Mouse (Mus musculus) thymus, adult 2 months (tissue): ENCODE measurements around the gene Enox1. TPM values are rescaled to one million over a fixed set of nuclear protein-coding genes. Genes with fewer than 3 reads are reported as not detected.

Experiments used
- DNase-seq: peaks from one replicate; pipeline ENCODE4 v3.0.0; 2021
- H3K27ac ChIP-seq: fragments of 200-500 bp; 2 replicates; pipeline ENCODE4 v1.5.1; 2012; ENCODE audit warnings: low read length, control low read depth; ENCODE audit not compliant: control insufficient read depth, insufficient read depth
- H3K27me3 ChIP-seq: fragments of 200-500 bp; 2 replicates; pipeline ENCODE4 v1.6.1; 2012; ENCODE audit warnings: mild to moderate bottlenecking, low read length, moderate library complexity, mixed read lengths; ENCODE audit not compliant: control insufficient read depth, insufficient read depth
- H3K36me3 ChIP-seq: fragments of 200-500 bp; 2 replicates; pipeline ENCODE4 v1.6.1; 2012; ENCODE audit warnings: mild to moderate bottlenecking, low read length, moderate library complexity; ENCODE audit not compliant: control insufficient read depth, insufficient read depth
- H3K4me1 ChIP-seq: fragments of 200-500 bp; replicated peaks from 2 replicates; pipeline ENCODE4 v1.6.1; 2012; ENCODE audit warnings: low read length; ENCODE audit not compliant: control insufficient read depth, insufficient read depth
- H3K4me3 ChIP-seq: fragments of 200-500 bp; 2 replicates; pipeline ENCODE4 v1.5.1; 2012; ENCODE audit warnings: mild to moderate bottlenecking, low read length, control low read depth, moderate library complexity; ENCODE audit not compliant: control insufficient read depth, insufficient read depth
- CTCF ChIP-seq: fragments of 200-500 bp; IDR thresholded peaks from 2 replicates; pipeline ENCODE4 v1.5.1; 2012; ENCODE audit warnings: mild to moderate bottlenecking, control low read depth, low read length, moderate library complexity, borderline replicate concordance; ENCODE audit not compliant: control insufficient read depth, poor library complexity, insufficient read depth; ENCODE audit errors: extremely low read depth
- POLR2A ChIP-seq: fragments of 200-500 bp; IDR thresholded peaks from 2 replicates; pipeline ENCODE4 v1.6.1; 2012; ENCODE audit warnings: mild to moderate bottlenecking, low read length, control low read depth, moderate library complexity; ENCODE audit not compliant: control insufficient read depth, poor library complexity, insufficient read depth; ENCODE audit errors: extremely low read depth
- WGBS: fragments of 180-500 bp; shearing (Covaris S2); methylation state at CpG from one replicate; pipeline ENCODE4 v1.1.7; 2018; 5-methylcytosine and 5-hydroxymethylcytosine counted together
- polyA plus RNA-seq: library from polyadenylated mRNA; depleted of rRNA; stranded (reverse); fragments of >200 nt; gene quantifications from 2 replicates; pipeline ENCODE4 v1.2.3, GENCODE M21; 2012

Gene Enox1
- polyA plus RNA-seq, 1 experiment = 0.38 TPM

DNA sequence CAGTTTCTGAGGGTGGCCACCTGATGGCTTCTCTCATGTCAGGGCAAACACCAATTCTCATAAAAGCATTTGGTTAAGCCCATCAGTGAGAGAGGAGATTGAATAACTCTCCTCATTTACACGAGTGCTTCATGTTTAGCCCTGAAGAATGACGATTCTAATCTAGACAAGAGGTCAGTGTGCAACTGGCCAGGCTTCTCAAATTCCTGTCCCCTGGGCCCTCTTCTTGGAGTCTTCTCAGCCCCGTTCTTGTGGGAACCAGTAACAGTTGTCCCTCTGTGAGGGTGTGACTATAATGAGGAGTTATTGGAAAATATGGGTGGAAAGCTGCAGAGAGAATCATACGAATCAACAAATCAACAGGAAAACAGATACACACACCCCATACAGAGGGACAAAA is 103.5 kb downstream of the Enox1 start:
- 92% methylated on average over 4 of the region's 4 CpGs for WGBS
- H3K36me3 ChIP-seq = no peaks in the 10 kb centered on the region
- no peak for DNase-seq

DNA sequence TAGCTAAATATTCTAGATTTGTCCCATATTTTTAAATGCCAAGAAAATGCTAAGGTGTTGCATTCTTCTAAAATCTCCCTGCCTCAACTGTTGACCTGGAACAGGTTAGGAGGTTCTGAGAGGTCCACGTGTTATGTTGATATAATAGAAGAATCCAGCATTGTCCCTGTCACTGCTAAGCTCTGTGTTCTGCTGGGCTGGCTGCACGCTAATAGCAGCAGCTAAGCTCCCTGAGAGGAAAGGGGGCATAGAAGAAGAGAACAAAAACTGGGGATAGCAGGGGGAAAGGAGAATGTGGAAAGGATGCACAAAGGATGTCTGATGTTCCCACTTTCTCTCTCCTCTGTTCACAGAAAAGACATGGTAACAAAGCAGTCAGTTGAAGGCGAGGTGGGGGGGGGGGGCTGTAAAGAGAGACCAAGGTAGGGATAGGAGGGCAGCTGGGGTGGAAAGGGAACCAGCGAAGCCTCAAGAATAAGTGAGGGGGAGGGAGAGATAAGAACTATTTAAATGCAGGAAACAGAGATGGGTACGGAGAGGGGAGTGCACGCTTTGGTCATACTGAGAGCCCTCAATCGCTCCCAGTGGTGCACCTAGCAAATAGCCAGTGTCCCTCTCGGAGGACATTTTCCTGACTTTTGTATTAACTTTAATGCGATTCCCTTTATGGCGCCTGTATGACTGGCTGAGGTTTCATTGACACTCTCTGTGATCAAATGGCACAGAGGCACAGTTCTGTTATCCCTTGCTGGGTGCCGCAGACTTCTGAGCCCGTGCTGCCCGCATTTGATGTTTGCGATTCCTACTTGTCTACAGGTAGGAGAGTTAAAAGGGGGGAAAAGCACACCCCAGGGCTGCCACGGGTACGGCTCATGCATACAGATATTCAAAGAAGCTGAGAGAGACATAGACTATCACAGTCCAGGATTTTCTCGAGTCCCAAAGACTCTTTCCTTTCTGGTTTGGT is 110.5 kb downstream of the Enox1 start:
- no peaks in the 10 kb centered on the region for H3K36me3 ChIP-seq

More for the DNA sequence above, 103.5 kb downstream of the Enox1 start:
- Histone ChIP-seq H3K4me1 (no peaks in the 10 kb centered on the region), H3K27me3 (no peaks in the 10 kb centered on the region), H3K27ac (no peak overlapping the region), H3K4me3 (no peak overlapping the region)
- no peak for TF ChIP-seq POLR2A
- TF ChIP-seq CTCF = no peak

DNA sequence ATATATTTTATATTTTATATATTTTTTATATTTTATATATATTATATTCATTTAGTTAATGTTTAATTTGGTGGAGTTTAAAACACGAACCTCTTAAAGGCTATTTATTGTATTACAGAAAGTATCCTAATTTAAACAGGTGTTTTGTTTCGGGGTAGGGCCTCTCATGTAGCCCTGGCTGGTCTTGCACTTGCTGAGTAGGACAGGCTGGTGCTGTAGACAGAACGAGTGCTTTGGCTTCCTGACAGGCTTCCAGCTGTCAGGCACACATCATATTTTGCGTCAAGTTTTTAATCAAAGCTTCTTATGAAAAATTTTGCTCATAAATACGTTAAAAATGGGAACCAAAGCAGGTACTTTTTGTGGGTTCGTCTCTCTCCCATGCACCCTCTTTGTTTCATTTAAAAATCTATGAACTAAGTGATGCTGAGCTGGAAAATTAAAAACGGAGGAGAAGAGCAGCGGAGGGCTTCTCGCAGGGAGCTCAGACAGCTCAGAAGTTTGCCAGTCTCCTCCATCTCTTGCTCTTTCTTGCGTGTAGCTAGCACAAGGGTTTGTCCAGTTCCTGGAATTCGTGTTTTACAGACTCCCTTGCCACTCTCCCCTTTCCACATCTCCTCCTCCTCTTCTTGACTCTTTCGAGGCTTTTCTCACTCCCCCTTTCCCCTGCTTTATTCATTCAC is 115.8 kb downstream of the Enox1 start:
- Histone ChIP-seq H3K36me3 (no peaks in the 10 kb centered on the region), H3K4me1 (no peaks in the 10 kb centered on the region), H3K27ac (no peak overlapping the region), H3K27me3 (no peaks in the 10 kb centered on the region), H3K4me3 (no peak overlapping the region)
- no peak for TF ChIP-seq POLR2A
- no peak for TF ChIP-seq CTCF
- WGBS = 77% methylated on average over 12 of the region's 12 CpGs
- no peak for DNase-seq

More for the DNA sequence above, 110.5 kb downstream of the Enox1 start:
- H3K4me1 ChIP-seq = no peaks in the 10 kb centered on the region
- DNase-seq = no peak
- H3K27me3 ChIP-seq = no peaks in the 10 kb centered on the region
- no peak for TF ChIP-seq POLR2A
- no peak for TF ChIP-seq CTCF
- no peak overlapping the region for H3K4me3 ChIP-seq
- 85% methylated on average over 17 of the region's 17 CpGs for WGBS
- no peak overlapping the region for H3K27ac ChIP-seq

DNA sequence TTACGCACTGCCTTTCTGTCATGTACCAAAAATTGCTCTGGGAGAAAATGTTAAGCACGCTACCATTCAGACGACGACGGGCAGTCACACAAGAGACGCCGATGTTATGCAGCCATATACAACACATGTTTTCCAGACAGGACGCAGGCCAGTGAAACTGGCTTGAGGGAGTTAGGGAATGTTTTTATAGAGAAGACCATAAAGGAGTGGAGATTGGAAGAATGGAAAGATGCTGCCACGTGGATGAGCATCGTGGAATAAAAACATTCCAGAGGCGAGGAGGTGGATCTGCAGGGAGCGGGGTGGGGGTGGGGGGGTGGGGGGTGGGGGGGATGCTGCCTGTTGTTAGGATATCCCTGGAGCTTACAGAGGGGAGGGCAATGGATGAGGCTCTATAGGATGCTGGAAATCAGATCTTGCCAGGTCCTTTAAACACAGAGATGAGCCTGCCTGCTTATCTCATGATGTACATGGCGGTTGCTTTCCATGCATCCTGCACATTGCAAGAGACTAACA is 116.4 kb downstream of the Enox1 start:
- Histone ChIP-seq H3K27me3 (no peaks in the 10 kb centered on the region), H3K27ac (no peak overlapping the region), H3K36me3 (no peaks in the 10 kb centered on the region), H3K4me3 (no peak overlapping the region), H3K4me1 (no peaks in the 10 kb centered on the region)
- no peak for DNase-seq
- 93% methylated on average over 13 of the region's 13 CpGs for whole genome bisulfite sequencing
- TF ChIP-seq CTCF (no peak), POLR2A (no peak)

DNA sequence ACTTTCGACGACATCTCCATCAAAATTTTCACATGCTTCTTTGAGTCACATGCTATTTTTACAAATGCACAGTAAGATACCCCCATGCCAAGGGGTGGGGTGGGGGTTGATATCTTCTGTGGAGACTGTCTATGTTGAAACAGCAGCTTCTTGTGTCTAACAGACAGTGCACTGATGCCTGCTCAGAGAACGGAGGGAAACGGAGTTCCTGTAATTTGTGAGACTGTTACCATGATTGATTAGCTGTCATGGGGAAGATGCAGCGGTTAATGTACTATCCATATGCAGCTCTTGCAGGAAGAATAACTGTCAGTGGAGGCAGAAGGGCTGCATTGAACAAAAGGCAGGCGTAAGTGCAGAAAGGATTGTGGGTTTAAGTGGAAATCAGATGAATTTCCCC is 117.2 kb downstream of the Enox1 start:
- 79% methylated on average over 6 of the region's 6 CpGs for WGBS

DNA sequence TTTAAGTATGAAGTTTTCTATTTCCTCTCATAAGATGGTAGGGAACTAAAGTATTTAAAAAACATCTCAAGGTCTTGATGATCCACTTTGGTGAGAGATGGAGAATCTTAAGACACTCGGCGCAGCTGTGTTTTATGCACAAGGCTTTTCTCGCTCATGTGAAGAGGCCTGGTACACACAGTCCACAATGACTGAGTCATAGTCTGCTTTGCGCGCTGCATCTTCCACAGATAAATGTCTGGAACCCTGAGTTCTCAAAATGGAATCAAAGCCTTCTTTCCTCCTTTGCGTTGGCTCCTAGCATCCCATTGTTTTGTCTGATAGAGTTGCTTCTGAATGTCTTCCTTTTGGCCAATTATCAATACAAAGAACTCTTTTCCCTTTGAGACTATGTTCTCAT is 119.0 kb downstream of the Enox1 start:
- no peak for DNase-seq
- no peaks in the 10 kb centered on the region for H3K27me3 ChIP-seq
- TF ChIP-seq POLR2A (no peak), CTCF (no peak)
- H3K4me3 ChIP-seq = no peak overlapping the region
- 95% methylated on average over 6 of the region's 6 CpGs for WGBS
- H3K36me3 ChIP-seq = no peaks in the 10 kb centered on the region
- H3K4me1 ChIP-seq = no peaks in the 10 kb centered on the region
- no peak overlapping the region for H3K27ac ChIP-seq

More for the DNA sequence above, 117.2 kb downstream of the Enox1 start:
- Histone ChIP-seq H3K27ac (no peak overlapping the region), H3K27me3 (no peaks in the 10 kb centered on the region), H3K4me3 (no peak overlapping the region), H3K4me1 (no peaks in the 10 kb centered on the region), H3K36me3 (no peaks in the 10 kb centered on the region)
- TF ChIP-seq POLR2A (no peak), CTCF (no peak)
- DNase-seq = no peak
